Mouse (Mus musculus): ENCODE measurements around the gene Cacfd1.

The Cacfd1 gene

DNA sequence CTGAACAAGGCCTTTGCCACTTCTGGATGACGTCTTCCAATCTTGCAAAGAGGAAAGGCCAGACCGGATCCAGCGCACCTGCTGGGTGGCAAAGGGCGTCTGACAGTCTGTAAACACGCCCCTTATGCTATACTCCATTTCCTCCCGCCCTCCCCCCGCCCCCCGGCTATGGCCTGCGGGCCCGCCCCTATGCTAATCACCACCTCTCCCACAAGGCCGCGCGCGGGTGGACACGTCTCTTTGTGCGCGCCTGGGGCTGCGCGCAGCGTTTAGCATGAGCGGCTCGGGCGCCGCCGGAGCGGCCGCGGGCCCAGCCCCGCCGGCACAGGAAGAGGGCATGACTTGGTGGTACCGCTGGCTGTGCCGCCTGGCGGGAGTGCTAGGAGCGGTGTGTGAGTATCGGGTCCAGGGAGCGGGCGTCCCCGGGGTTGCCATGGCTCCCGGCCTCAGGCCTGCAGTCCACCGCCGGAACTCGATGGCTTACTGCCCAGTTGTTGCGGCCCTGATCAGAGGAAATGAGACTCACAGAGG, at the start of gene Cacfd1:
Gene Cacfd1 (plus strand): TSS at position 213 of the 531 bp plus-strand sequence.
- peak; percentile 77 for ATAC-seq (ENCODE audit: low TSS enrichment)

DNA sequence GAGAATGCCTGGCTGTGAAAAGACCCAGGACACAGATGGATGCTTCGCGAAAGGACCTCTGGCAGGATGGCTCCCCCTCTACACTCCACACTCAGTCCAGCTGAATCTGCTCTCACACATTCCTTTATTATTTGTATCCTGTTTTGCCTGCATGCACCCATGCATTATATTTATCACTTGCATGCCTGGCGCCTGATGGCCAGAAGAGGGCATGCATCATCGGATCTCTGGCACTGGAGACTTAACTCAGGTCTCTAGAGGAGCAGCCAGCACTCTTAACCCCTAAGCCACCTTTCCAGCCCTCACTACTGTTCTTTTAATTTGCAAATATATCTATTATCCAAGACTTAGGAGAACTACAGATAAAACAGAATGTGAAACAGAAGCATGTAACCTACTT, 49.0 kb upstream of the Cacfd1 start:
- ATAC-seq (ENCODE audit: low TSS enrichment): no peak

DNA sequence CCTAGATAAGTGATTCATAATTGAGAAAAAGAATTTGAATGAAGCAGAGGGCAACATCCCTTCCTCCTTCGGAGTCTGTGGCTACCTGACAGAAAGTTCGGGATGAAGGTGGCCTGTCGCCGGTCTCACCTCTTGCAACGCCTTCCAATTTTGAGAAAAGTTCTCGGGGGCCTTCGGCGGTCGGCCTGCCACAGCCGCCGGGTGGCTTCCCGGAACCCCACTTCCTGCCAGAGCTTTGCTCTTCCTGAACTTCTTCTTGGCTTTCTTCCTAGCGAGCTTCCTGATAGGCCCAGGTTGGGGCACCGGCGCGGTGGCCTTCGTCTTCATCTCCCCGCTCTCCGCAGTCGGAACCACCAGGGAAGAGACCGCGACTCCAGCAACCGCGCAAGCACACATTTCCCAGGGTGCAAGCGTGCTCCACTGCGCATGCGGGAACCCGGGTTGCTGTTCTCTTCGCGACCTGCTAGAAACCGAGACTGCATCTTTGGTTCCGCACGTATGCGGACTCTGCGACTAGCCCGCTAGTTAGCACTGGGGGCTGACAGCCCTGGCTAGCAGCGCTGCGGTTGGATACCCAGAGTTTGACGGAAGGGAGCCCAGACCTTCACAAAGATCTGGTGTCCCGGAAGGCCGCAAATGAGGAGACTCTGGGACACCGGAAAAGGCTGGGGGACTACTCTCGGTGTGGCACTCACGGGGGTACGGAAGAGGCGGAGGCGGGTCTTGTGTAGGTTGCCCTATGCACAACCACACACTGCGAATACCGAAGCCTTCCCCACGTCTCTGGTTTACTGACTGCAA, 45.6 kb upstream of the Cacfd1 start, which contains the start of gene Rexo4:
Gene Rexo4 (minus strand): TSS at position 464 of the 801 bp plus-strand sequence.
- ATAC-seq (ENCODE audit: low TSS enrichment): peak; percentile 99

DNA sequence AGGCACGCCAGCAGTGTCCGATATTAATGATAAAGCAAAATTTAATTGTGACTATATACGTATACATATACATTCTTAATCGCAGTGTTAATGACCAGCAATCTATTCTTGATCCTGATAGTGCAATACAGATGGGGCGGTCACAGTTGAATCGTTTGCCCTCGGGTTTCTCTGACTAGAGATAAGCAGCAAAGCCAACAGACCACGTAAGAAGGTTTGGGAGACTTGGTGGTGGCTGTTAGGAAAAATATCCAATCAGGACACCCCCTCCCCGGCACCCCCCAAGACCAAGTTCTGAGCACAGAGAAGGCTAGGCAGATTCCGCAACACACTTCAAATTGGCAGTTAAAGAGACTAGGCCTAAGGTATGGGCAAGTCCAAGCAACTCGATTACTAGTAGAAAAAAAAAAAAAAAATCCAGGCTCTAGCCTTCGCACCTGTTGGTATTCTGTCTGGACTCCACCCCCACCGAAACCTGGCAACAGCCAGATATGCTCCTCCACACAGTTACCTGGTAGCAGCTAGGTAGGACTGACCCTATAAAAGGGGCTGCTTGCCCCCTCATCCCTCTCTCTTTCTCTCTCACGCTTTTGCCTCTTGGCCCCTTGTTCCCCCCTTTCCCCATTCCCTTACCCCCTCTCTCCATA, 44.9 kb upstream of the Cacfd1 start:
- ATAC-seq (ENCODE audit: low TSS enrichment): no peak

DNA sequence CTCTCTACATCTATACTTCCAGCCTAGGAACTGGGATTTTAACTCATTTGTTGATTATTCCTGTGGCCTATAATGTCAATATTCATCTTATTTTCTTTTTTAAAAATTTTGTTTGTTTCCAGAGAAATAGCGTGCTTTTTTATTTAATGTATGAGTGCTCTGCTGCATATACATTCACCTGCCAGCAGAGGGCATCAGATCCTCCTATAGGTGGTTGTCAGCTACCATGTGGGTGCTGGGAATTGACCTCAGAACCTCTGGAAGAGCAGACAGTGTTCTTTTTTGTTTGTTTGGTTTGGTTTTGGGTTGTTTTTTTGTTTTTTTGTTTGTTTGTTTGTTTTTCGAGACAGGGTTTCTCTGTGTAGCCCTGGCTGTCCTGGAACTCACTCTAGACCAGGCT, 42.5 kb upstream of the Cacfd1 start:
- no peak for ATAC-seq (ENCODE audit: low TSS enrichment)

DNA sequence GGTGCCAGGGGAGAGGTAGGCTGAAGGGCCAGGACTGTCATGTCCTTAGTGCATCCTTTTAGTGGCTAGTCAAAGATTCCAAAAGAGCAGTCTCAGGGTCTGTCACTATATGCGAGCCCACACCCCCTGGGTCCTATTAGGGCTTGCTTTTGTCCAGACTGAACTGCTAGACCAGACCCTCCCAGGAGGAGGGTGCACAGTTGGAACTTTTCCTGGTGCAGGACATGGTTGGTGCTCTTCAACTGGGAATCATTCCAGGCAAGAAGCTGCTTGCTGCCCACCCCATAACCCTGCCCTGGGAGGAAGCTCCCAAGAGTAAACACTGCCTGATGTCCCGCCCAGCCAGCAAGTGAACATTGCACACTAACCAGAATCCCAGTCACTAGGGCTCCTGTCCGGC, 36.6 kb upstream of the Cacfd1 start, which contains the start of gene Adamts13:
Gene Adamts13 (plus strand): TSS at position 301 of the 400 bp plus-strand sequence.
- ATAC-seq (ENCODE audit: low TSS enrichment): no peak

DNA sequence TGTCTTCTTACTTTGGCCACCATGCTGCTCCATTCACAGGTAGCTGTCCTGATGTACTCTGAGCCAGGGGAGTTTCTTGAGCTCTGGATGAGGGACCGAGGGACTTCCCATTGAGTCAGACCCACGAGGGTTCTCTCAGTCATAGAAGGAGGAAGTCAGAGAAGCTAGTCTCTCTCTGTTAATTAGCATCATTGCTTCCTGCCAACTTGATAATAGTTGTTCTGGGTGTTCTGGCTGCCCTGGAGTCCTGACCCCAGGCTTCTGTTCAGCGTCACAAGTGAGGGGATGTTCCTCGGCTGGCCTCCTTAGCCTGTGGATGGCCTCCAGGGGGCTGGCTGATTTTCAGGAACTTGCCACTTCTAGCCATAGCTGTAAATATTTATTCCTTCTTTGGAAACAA, 35.8 kb upstream of the Cacfd1 start:
- ATAC-seq (ENCODE audit: low TSS enrichment): no peak

DNA sequence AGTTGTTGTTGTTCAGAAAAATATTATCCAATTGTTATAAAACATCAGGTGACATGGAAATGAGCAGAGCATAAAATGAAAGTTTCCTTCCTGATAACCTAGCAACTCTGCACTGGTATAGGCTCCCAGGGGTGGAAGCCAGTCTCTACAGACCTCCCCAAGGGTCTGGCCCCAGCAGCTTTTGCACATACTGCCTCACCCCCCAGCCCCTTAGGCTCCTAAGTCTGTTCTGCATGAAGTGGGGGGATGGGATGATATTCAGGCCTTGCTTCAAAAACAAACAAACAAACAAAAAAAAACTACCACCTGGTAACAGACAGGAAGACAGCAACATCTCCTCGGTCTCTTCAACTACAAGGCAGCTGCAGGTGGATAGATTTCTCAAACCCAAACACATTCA, 29.4 kb upstream of the Cacfd1 start:
- ATAC-seq (ENCODE audit: low TSS enrichment): no peak

DNA sequence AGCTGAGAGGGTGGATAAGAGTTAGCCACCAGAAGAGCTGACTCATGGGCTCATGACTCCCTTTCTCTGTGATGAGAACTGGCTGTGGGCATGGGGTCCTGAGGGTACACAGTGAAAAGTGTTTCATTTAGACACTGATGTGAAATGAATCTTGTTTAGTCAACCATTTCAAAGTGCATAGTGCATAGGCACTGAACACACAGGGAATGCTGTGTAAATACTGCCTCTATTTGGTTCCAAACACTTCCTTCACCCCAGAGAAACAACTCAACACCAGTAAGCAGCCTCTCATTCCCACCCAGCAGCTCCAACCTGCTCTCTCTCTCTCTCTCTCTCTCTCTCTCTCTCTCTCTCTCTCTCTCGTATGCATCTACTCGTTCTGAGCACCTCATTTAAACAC, 25.5 kb upstream of the Cacfd1 start:
- ATAC-seq (ENCODE audit: low TSS enrichment): no peak

DNA sequence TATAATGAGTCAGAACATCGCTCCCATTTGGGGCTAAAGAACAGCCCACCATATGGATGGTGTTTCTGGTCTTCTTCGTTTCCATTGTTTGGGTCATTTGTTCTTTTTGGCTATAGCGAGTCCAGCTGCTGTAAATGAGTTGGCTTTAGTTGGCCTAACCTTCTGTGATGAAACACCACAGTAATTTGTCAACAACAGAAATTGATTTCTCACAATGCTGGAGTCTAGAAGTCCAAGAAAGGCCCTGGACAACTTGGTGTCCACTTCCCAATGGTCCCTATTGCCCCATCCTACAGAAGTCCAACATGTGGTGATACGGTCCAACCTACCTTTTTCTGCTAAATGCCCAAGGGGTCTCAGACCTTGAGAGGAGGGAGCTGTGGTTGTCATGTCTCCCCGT, 25.1 kb upstream of the Cacfd1 start:
- ATAC-seq (ENCODE audit: low TSS enrichment): no peak

DNA sequence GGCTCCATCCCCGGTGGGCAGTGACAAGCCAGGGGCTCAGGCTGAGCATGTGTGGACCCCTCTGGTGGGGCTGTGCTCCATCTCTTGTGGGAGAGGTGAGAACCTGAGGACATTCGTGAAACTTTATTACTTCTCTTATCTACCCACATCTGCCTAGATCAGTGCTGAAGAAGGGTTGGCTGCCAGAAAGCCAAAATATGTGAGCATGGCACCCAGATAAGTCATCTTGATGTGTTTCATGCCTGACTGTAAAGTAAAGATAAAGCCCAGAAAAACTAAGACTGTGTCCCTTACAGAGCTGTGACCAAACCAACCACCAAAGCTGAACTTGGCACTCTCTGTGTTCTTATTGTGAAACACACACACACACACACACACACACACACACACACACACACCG, 15.8 kb upstream of the Cacfd1 start:
- no peak for ATAC-seq (ENCODE audit: low TSS enrichment)

DNA sequence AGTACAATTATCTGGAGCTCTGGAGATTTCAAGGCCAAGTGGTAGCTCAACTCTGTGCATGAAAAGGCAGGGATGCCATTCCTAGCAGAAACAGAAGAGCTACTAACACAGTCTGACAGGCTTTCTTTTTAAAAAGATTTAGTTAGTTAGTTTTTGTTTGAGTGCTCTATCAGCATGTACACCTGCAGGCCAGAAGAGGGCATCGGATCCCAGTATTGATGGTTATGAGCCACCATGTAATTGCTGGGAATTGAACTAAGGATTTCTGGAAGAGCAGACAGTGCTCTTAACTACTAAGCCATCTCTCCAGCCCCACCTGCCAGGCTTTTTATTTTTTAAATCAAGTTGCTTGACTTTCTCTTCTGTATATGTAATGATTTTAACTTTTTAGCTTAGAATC, 12.2 kb upstream of the Cacfd1 start:
- ATAC-seq (ENCODE audit: low TSS enrichment): no peak

DNA sequence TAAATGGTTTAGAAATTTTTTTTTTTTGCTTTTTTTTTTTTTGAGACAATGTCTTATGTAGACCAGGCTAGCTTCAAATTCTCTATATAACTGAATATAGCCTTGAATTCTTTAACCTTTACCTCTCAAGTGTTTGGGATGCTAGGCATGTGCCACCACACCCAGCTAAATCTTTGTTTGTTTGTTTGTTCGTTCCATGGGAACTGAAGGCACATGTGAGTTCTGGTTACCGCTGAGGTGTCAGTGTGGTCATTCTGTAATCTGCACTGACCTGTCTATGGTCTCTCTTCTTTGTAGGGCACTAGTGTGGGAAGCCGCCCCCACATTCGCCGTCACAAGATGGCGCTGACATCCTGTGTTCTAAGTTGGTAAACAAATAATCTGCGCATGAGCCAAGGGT, 11.7 kb upstream of the Cacfd1 start:
- no peak for ATAC-seq (ENCODE audit: low TSS enrichment)

DNA sequence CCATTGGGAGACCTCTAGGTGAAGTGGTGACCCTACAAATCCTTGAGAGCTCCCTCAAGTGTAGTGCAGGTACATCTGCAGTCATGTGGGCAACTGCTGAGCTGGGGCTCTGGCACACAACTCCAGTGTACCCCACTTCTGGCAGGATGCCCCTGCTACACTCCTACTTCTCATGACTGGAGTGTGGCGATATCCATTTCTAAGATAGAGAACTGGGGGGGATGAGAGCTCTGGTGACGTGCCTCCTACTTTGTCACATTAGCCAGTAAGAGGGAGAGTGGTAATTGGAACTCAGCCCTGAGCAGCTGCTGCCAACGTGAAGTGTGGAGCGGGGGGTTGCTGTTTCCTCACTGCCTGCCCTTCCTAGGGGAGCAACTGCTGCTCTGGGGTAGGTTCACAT, 3.5 kb upstream of the Cacfd1 start:
- ATAC-seq (ENCODE audit: low TSS enrichment): peak; percentile 60

DNA sequence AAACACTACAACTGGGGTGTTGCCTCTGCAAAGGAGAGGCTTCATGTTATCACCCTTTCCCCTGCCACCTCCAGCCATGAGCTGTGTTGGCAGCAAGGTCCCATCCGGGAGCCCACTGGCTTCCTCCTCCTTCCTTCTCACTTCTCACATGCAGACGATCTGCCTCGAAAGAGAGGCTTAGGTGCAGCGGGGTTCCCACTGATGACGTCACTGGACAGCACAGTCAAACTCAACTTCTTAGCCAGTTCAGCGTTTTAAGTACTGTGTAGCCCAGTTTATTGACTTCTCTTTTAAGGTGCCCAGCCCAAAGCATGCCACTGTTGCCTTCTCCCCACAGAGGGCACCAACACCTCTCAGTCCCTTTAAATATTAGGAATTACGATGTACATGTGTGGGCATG, 2.0 kb upstream of the Cacfd1 start:
- ATAC-seq (ENCODE audit: low TSS enrichment): no peak

DNA sequence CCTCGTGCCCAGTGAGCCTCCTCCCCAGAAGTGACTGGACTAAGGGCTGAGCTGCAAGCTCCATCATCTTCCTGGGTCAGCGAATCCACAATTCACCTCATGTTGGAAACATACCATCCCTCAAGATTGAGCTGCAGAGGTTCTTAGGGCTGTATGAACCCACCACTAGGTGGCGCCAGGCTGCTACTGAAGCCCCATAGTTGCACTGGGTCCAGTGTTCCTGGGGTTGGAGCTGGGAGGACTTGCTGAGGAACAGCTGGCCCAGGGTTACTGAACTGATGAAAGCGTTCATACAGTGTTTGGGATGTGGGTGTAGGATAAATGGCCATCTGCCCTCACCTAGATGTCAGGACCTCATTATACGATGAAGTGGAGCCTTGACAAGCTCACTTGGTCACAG, 8.1 kb downstream of the Cacfd1 start:
- ATAC-seq (ENCODE audit: low TSS enrichment): peak; percentile 56

DNA sequence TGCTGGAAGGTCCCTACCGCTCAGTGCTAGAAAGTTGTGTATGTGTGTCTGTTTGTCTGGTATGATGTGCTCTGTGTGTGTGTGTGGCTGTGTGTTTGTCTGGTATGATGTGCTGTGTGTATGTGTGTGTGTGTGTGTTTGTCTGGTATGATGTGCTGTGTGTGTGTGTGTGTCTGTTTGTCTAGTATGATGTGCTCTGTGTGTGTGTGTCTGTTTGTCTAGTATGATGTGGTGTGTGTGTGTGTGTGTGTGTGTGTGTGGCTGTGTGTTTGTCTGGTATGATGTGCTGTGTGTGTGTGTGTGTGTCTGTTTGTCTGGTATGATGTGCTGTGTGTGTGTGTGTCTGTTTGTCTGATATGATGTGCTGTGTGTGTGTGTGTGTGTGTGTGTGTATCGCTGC, 9.8 kb downstream of the Cacfd1 start:
- no peak for ATAC-seq (ENCODE audit: low TSS enrichment)

DNA sequence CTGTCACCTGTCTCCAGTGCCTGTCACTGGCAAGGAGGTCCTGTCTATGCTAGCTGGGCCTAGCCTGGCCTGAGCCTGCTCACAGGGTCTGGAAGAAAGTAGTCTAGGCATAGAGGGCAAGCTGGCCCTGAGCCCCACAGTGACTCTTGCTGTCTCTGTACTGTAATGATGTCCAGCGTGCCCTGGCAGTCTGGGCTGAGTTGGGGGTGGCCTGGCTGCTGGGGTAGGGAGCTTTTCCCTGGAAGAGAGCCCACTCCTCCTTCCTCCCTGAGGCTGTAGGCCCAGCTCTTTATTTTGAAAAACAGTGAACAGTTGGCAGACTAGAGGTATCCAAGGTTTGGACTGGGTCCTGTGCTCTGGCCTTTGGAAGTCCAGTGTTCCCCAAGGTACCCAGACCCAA, 11.4 kb downstream of the Cacfd1 start:
- ATAC-seq (ENCODE audit: low TSS enrichment): no peak

DNA sequence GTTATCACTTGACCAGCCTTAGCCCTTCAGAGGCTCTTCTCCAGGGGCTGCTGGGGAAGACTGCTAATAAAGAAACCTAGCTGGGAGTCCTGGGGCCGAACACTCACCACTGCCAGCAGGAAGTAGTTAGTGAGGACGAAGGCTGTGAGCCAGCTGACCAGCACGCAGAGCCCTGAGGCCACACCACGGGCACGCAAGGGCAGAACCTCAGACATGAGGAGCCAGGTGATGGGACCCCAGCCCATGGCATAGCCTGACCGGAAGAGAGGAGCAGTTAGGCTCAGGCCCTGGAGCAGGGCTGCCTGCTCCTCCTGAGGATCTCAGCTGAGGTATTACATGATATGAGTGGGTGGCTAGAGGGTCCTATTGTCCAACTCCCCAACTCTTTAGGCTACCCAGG, 12.9 kb downstream of the Cacfd1 start:
- no peak for ATAC-seq (ENCODE audit: low TSS enrichment)

DNA sequence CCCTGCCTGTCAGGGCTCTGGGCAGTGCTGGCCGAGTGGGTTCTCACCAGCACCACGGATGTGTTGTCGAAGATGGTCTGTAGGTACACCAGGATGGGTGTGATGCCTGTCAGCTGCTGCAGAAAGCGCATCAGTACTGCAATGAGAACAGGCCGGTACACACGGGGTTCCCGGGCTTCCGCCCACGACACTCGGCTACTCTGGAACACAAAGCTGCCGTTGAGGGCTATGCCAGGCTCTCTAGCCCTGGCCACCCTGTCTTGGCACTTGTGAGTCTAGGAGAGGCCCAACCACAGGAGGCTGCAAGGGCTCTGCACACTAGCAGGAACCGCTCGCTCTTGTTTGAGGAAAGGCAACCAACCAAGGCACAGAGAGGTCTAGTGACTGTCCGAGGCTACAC, 14.4 kb downstream of the Cacfd1 start:
- ATAC-seq (ENCODE audit: low TSS enrichment): no peak

DNA sequence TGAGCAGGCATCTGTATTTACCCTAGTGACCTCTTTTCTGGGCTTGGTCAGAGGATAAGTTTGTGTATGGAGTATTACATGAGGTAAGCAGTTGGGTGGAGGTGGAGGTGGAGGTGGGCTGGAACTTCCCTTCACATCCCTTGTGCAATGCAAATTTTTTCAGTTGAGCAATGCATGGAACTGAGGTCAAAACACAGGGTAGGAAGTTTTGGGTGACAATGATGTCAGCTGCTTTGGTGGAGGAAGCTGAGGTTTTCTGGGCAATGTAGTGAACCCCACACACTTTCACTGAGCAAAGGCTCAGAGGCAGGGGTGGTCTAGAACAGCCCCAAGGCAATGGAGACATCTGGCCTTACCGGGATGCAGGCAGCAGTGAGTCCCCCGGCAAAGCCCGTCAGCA, 15.8 kb downstream of the Cacfd1 start:
- ATAC-seq (ENCODE audit: low TSS enrichment): no peak

DNA sequence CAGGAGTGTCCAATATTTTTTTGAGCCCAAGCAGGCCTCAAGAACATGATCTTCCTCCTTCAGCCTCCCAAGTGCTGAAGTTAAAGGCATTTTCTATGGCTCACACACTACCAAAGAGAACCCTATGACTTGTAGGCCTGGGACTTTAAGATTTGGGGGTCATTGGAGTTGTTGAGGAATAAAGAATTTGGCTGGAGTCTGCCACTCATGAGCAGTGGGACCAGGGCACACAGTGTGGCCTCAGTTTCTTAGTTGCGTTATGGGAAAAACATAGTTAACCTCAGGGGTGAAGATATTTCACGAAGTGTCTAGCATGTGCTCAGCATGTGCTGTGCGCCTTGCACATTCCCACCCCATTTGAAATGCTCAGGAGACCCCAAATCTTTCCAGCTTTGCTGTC, 16.6 kb downstream of the Cacfd1 start:
- ATAC-seq (ENCODE audit: low TSS enrichment): no peak

Data from frontal cortex, adult (tissue).